Mouse (Mus musculus): ENCODE results near the gene Myb. TPM values are rescaled to one million over a fixed set of nuclear protein-coding genes. Genes with fewer than 3 reads are reported as not detected.
"Not testable (repeated sequence)": the region's sequence is repeated elsewhere in the genome, so short reads cannot be mapped to it uniquely, and the experiment has no call there.

Myb gene
- polyA plus RNA-seq, 1 experiment from 2014 or later = 2.0 TPM

DNA sequence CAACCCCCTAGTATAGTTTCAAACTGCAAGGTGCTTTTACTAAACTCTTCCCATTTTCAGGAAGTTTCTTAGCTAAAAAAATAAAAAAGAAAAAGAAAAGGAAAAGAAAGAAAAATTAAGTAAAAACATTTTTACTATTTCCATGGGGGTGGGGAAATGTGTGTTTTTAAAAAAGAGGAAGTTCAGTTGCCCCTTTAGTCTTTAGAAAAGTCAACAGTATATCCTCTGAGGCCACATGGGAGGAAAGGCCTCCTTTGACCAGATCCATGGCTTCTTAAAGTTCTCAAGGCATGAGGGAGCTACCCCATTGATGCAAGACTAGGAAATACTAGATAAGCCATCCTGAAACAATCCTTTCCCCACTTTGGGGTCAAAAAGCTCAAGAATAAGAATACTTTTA, 9.5 kb downstream of the Myb start:
- DNase-seq (ENCODE audit: low spot score) (no peak), ATAC-seq (ENCODE audit: low FRiP score, low TSS enrichment) (no peak)
- no peaks in the 10 kb centered on the region for H3K9me3 ChIP-seq (ENCODE audit: control insufficient read depth, low read length)
- H3K4me2 ChIP-seq (replicated peaks; ENCODE audit: low read depth) = no peak overlapping the region
- no peaks in the 10 kb centered on the region for H3K36me3 ChIP-seq (ENCODE audit: control insufficient read depth, insufficient read depth, low read length)
- no peak for TF ChIP-seq EP300 (optimal IDR thresholded peaks at IDR 0.05)
- no peak for TF ChIP-seq CTCF (IDR thresholded peaks at IDR 0.05; ENCODE audit: low read depth)
- no peak overlapping the region for H3K9ac ChIP-seq (ENCODE audit: low read length)
- H3K27ac ChIP-seq (replicated peaks) = no peak overlapping the region
- H3K27me3 ChIP-seq (ENCODE audit: control insufficient read depth, insufficient read depth, low read length) = no peaks in the 10 kb centered on the region
- no peaks in the 10 kb centered on the region for H3K4me1 ChIP-seq (replicated peaks; ENCODE audit: control insufficient read depth, insufficient read depth)
- no peak overlapping the region for H3K4me3 ChIP-seq (ENCODE audit: low read depth, low read length)

DNA sequence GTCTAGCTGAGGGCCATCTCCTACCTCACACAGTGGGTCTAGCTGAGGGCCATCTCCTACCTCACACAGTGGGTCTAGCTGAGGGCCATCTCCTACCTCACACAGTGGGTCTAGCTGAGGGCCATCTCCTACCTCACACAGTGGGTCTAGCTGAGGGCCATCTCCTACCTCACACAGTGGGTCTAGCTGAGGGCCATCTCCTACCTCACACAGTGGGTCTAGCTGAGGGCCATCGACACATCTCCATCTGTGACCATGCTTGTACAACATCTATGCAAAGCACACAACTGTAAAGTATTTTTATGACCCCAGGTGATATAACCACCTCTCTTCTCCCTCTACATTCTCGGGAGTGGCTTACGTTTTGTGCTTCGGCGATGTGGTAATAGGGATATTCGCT, 10.8 kb downstream of the Myb start:
- not testable (repeated sequence) for H3K27me3 ChIP-seq (ENCODE audit: control insufficient read depth, insufficient read depth, low read length); H3K4me2 ChIP-seq (replicated peaks; ENCODE audit: low read depth); H3K9me3 ChIP-seq (ENCODE audit: control insufficient read depth, low read length); ATAC-seq (ENCODE audit: low FRiP score, low TSS enrichment); DNase-seq (ENCODE audit: low spot score); H3K27ac ChIP-seq (replicated peaks); H3K4me1 ChIP-seq (replicated peaks; ENCODE audit: control insufficient read depth, insufficient read depth); H3K36me3 ChIP-seq (ENCODE audit: control insufficient read depth, insufficient read depth, low read length); H3K4me3 ChIP-seq (ENCODE audit: low read depth, low read length); H3K9ac ChIP-seq (ENCODE audit: low read length)
- WGBS = 95% methylated on average over 6 of the region's 6 CpGs

DNA sequence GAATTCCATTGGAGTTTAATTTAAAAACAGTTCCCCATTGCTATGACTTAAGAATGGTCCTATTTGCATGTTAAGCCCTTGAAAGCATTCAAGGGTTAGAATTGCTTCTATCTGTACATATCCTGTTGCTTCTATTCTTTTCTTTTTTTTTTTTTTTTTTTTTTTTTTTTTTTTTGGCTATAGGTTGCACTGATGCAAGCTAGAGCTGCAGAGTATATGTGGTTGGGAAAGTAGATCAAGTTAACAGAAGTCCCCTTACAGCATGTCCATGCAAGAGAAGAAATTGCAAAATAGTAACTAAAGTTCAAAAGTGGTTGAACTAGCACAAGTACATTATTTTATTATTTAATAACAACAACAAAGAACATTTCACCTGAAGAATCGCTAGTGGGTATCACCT, 14.1 kb downstream of the Myb start:
- no peak for DNase-seq (ENCODE audit: low spot score)
- H3K27me3 ChIP-seq (ENCODE audit: control insufficient read depth, insufficient read depth, low read length) = no peaks in the 10 kb centered on the region
- no peak overlapping the region for H3K27ac ChIP-seq (replicated peaks)
- H3K9ac ChIP-seq (ENCODE audit: low read length) = no peak overlapping the region
- TF ChIP-seq EP300 (optimal IDR thresholded peaks at IDR 0.05) = no peak
- TF ChIP-seq CTCF (IDR thresholded peaks at IDR 0.05; ENCODE audit: low read depth) = no peak
- no peaks in the 10 kb centered on the region for H3K9me3 ChIP-seq (ENCODE audit: control insufficient read depth, low read length)
- H3K36me3 ChIP-seq (ENCODE audit: control insufficient read depth, insufficient read depth, low read length) = no peaks in the 10 kb centered on the region
- ATAC-seq (ENCODE audit: low FRiP score, low TSS enrichment) = no peak
- 100% methylated on average over 1 of the region's 1 CpGs for WGBS
- H3K4me1 ChIP-seq (replicated peaks; ENCODE audit: control insufficient read depth, insufficient read depth) = no peaks in the 10 kb centered on the region; the same call in 1 of the 2 replicates
- H3K4me2 ChIP-seq (replicated peaks; ENCODE audit: low read depth) = no peak overlapping the region
- H3K4me3 ChIP-seq (ENCODE audit: low read depth, low read length) = no peak overlapping the region

DNA sequence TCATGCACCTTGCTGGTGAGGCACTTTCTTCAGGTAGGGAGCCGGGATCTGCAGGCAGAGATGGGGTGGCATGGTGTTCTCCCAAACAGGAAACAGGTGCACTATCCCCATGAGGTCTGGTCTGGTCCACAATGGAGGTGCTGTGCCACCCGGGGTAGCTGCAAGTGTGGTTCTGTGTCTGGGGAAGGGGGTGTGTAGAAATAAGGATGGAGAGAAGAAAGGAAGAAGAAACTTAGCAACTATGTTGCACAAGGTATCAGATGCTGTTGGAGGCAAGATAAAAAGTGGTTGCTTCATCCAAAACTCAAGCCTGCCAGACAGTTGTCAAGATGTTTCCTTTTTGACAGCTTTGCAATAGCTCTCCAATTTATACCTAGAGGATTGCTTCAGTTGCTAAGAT, 14.5 kb downstream of the Myb start:
- ATAC-seq (ENCODE audit: low FRiP score, low TSS enrichment) = no peak
- 85% methylated on average over 2 of the region's 2 CpGs for WGBS

DNA sequence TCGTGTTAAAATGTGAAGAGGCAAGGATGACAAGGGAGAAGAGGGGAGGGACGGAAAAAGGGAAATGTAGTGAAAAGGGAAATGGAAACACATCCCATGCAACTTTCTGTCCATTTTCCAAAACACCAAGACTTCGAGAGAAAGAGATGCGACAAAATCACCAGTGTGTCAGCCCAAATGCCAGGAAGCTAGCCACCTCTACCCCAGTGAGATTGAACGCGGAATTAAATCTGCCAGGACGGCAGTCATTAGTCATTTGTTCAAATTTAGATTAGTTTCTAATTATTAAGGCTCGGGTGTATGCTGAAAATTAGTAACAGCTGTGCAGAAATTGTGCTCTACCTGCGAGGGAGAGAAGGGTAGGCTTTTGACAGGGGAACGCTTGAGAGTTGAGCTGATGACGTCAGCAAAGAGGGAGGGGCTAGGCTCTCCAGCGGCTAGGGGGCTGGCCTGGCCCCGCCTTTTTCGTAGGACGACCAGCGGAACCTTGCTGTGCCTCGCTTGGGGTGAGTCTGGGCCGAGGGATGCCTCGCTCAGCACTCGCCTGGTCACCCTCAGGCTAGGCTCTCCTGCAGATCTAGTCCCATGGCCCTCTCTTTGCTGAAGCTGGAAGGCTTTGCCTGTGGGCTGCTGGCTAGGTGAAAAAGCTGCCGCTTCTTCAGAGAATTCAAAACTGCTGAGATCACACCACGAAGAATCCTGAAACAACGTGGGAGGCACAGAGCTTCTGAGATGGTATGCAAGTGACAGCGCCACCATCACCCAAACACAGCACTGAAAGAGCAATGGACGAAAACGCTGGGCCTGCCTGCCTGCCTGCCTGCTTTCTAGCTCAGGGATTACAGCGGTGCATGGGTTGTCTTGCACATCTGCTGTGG, 15.9 kb downstream of the Myb start:
- Histone ChIP-seq H3K36me3 (ENCODE audit: control insufficient read depth, insufficient read depth, low read length) (no peaks in the 10 kb centered on the region), H3K9me3 (ENCODE audit: control insufficient read depth, low read length) (no peaks in the 10 kb centered on the region), H3K4me1 (replicated peaks; ENCODE audit: control insufficient read depth, insufficient read depth) (no peaks in the 10 kb centered on the region; the same call in 1 of the 2 replicates), H3K27ac (replicated peaks) (no peak overlapping the region), H3K9ac (ENCODE audit: low read length) (0 out of 2 replicates have a peak overlapping the region, but pooled peaks have one; percentile 35), H3K27me3 (ENCODE audit: control insufficient read depth, insufficient read depth, low read length) (no peaks in the 10 kb centered on the region), H3K4me2 (replicated peaks; ENCODE audit: low read depth) (peak overlapping the region; percentile 62), H3K4me3 (ENCODE audit: low read depth, low read length) (peak overlapping the region; percentile 29)
- TF ChIP-seq EP300 (optimal IDR thresholded peaks at IDR 0.05) (no peak), CTCF (IDR thresholded peaks at IDR 0.05; ENCODE audit: low read depth) (peak; percentile 27)
- DNase-seq (ENCODE audit: low spot score) (peak; percentile 47), ATAC-seq (ENCODE audit: low FRiP score, low TSS enrichment) (peak; percentile 63; the same call in 1 of the 2 replicates)
- WGBS = 29% methylated on average over 27 of the region's 27 CpGs

More for the DNA sequence above, 14.5 kb downstream of the Myb start:
- Histone ChIP-seq H3K27ac (replicated peaks) (no peak overlapping the region), H3K4me3 (ENCODE audit: low read depth, low read length) (no peak overlapping the region), H3K4me2 (replicated peaks; ENCODE audit: low read depth) (no peak overlapping the region), H3K27me3 (ENCODE audit: control insufficient read depth, insufficient read depth, low read length) (no peaks in the 10 kb centered on the region), H3K9me3 (ENCODE audit: control insufficient read depth, low read length) (no peaks in the 10 kb centered on the region), H3K36me3 (ENCODE audit: control insufficient read depth, insufficient read depth, low read length) (no peaks in the 10 kb centered on the region), H3K4me1 (replicated peaks; ENCODE audit: control insufficient read depth, insufficient read depth) (no peaks in the 10 kb centered on the region; the same call in 1 of the 2 replicates), H3K9ac (ENCODE audit: low read length) (no peak overlapping the region)
- TF ChIP-seq EP300 (optimal IDR thresholded peaks at IDR 0.05) = no peak
- TF ChIP-seq CTCF (IDR thresholded peaks at IDR 0.05; ENCODE audit: low read depth) = no peak
- no peak for DNase-seq (ENCODE audit: low spot score)

DNA sequence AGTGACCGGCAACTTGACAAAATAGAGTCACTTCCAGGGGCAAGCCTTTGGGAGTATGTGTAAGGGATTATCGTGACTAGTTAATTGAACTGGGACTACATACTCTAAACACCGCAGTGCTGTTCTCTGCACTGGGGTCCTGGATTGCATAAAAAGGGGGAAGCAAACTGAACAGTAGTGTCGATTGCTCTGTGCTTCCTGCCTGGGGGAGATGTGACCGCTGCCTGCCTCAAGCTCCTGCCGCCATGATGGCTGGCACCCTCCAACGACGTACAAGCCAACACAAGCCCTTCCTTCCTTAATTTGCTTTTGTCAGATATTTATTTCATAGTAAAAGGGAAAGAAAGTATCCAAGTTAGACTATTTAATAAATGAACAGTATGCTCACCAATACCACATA, 25.5 kb downstream of the Myb start:
- Histone ChIP-seq H3K27ac (replicated peaks) (no peak overlapping the region), H3K4me3 (ENCODE audit: low read depth, low read length) (no peak overlapping the region), H3K9me3 (ENCODE audit: control insufficient read depth, low read length) (no peaks in the 10 kb centered on the region), H3K4me2 (replicated peaks; ENCODE audit: low read depth) (no peak overlapping the region), H3K36me3 (ENCODE audit: control insufficient read depth, insufficient read depth, low read length) (no peaks in the 10 kb centered on the region), H3K4me1 (replicated peaks; ENCODE audit: control insufficient read depth, insufficient read depth) (no peaks in the 10 kb centered on the region), H3K9ac (ENCODE audit: low read length) (no peak overlapping the region), H3K27me3 (ENCODE audit: control insufficient read depth, insufficient read depth, low read length) (no peaks in the 10 kb centered on the region)
- ATAC-seq (ENCODE audit: low FRiP score, low TSS enrichment) = no peak
- no peak for DNase-seq (ENCODE audit: low spot score)
- 94% methylated on average over 8 of the region's 8 CpGs for WGBS
- TF ChIP-seq CTCF (IDR thresholded peaks at IDR 0.05; ENCODE audit: low read depth) (no peak), EP300 (optimal IDR thresholded peaks at IDR 0.05) (no peak)
